Mouse (Mus musculus) forebrain, embryonic 10.5 days (tissue): Measurements from ENCODE around the gene Metrn. TPM values are rescaled to one million over a fixed set of nuclear protein-coding genes. Genes with fewer than 3 reads are reported as not detected.

Experiments used
- DNase-seq: peaks from one replicate; pipeline ENCODE4 v3.0.0-alpha.2; 2017; ENCODE audit warnings: low spot score; ENCODE audit errors: extremely low spot score
- H3K27ac ChIP-seq: fragments of 300-500 bp; sonication (generic); 2 replicates; pipeline ENCODE4 v1.5.1; 2016; ENCODE audit warnings: mild to moderate bottlenecking
- H3K27me3 ChIP-seq: fragments of 300-500 bp; sonication (generic); 2 replicates; pipeline ENCODE4 v1.6.1; 2016; ENCODE audit warnings: mild to moderate bottlenecking; ENCODE audit not compliant: poor library complexity, severe bottlenecking
- H3K36me3 ChIP-seq: fragments of 300-500 bp; sonication (generic); replicated peaks from 2 replicates; pipeline ENCODE4 v1.6.1; 2016; ENCODE audit warnings: mild to moderate bottlenecking, moderate library complexity
- H3K4me1 ChIP-seq: fragments of 300-500 bp; sonication (generic); 2 replicates; pipeline ENCODE4 v1.6.1; 2016
- H3K4me3 ChIP-seq: fragments of 300-500 bp; sonication (generic); 2 replicates; pipeline ENCODE4 v1.5.1; 2016; ENCODE audit warnings: mild to moderate bottlenecking, moderate library complexity
- H3K9me3 ChIP-seq: fragments of 300-500 bp; sonication (generic); 2 replicates; pipeline ENCODE4 v1.6.1; 2016; ENCODE audit warnings: mild to moderate bottlenecking, moderate library complexity
- WGBS: fragments of 180-500 bp; shearing (Covaris S2); methylation state at CpG from one replicate; pipeline ENCODE4 v1.1.7; 2016; 5-methylcytosine and 5-hydroxymethylcytosine counted together
- polyA plus RNA-seq: library from polyadenylated mRNA; unstranded; fragments of >200 nt; fragmentation: Nextera tagmentation; extraction: Ambion mirVana; gene quantifications from 2 replicates; pipeline ENCODE4 v1.2.1, GENCODE M21; 2016

The Metrn gene
- polyA plus RNA-seq, 1 experiment from 2014 or later: 204 TPM

DNA sequence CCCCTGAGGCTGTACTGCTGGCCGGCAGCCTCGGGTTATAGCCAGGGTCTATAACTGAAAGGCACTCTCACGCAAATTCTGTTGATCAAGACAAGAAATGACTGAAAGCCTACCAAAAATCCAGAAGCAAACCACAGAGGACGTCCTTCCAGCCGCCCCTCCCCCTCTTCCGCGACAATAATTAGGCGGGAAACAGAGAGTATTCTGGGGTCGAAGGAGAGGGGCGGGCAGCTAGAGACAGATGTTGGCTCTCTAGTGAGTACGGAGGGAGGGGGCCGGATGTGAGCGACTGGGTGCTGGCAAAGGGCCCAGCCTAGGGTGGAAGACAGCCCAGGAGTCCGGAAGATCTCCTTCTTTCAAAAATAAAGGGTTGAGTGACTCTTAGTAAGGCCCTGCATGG, 4.3 kb downstream of the Metrn start, which contains the start of gene Fam173a:
Gene Fam173a (minus strand): TSS at position 287 of the 400 bp plus-strand sequence.
- no peaks in the 10 kb centered on the region for H3K27me3 ChIP-seq
- H3K36me3 ChIP-seq: peaks cover 57% of the 10 kb centered on the region
- peak within 1 kb of the TSS; percentile 93 for H3K27ac ChIP-seq
- DNase-seq: peak; percentile 73
- peak within 1 kb of the TSS; percentile 78 for H3K4me3 ChIP-seq
- no peaks in the 10 kb centered on the region for H3K9me3 ChIP-seq
- 5% methylated on average over 14 of the region's 14 CpGs for WGBS
- H3K4me1 ChIP-seq: peaks cover 70% of the 10 kb centered on the region

DNA sequence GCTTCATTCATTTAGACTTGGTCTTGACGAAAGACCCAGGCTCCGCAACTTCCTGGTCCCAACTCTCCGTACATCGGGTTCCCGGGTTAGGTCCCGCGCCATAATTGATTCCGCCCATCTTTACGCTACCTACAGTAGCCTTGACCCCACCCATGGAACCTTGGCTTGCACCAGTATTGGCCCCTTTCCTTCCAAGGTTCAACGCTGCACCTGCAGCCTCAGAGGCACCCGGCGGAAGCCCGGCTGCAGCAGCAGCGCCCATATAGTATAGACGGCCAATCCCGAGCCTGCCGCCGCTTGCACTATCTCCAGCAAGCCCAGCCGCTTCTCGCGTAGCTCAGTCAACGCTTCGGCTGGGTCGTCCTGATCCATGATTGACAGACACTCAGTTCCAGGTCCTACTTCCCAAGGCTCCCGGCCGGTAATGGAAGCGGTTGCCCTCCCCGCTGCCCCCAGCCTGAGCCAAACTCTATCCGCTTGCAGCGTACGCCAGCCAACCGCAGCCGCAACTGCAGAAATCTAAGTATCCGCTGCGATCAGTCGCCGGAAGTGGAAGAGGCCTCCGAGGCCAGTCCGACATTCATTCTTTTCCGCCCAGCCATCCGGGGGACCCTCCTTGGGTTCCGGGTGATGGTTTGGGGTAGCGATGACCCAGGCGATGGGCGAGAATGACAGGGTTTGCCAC, 5.0 kb downstream of the Metrn start:
- no peaks in the 10 kb centered on the region for H3K9me3 ChIP-seq
- H3K4me1 ChIP-seq: peaks cover 64% of the 10 kb centered on the region
- WGBS: under 1% methylated on average over 45 of the region's 45 CpGs
- DNase-seq: peak; percentile 83
- H3K27ac ChIP-seq: peak overlapping the region; percentile 93
- H3K36me3 ChIP-seq: peaks cover 63% of the 10 kb centered on the region
- H3K4me3 ChIP-seq: peak overlapping the region; percentile 78
- no peaks in the 10 kb centered on the region for H3K27me3 ChIP-seq

DNA sequence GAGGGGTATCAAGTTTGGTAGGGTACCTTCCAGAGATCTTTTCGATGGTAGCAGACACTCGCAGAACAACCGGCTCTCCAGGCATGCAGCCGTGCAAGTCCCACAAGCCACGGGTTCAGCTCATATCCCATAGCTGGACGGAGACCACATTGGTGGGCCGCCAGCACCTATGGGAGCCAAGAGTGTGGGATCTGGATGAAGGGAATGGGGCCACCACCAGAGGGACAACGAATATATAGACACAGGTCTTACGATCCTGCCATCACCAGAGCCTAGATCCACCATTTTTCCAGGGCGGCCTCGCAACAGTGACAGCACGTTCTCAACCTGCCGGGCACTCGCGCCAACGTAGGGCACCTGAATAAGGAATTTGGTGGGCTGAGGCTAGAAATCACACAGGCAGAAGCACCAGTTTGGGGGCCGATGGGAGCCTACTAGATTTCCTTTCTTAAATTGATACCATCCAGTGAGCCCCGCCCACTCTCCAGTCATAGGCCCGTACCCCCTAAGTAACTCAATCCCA, 5.6 kb downstream of the Metrn start:
- H3K27me3 ChIP-seq: no peaks in the 10 kb centered on the region
- peak overlapping the region; percentile 93 for H3K27ac ChIP-seq
- no peak for DNase-seq
- peaks cover 61% of the 10 kb centered on the region for H3K4me1 ChIP-seq
- 29% methylated on average over 19 of the region's 19 CpGs for WGBS
- peak overlapping the region; percentile 78 for H3K4me3 ChIP-seq
- no peaks in the 10 kb centered on the region for H3K9me3 ChIP-seq
- peaks cover 67% of the 10 kb centered on the region for H3K36me3 ChIP-seq

DNA sequence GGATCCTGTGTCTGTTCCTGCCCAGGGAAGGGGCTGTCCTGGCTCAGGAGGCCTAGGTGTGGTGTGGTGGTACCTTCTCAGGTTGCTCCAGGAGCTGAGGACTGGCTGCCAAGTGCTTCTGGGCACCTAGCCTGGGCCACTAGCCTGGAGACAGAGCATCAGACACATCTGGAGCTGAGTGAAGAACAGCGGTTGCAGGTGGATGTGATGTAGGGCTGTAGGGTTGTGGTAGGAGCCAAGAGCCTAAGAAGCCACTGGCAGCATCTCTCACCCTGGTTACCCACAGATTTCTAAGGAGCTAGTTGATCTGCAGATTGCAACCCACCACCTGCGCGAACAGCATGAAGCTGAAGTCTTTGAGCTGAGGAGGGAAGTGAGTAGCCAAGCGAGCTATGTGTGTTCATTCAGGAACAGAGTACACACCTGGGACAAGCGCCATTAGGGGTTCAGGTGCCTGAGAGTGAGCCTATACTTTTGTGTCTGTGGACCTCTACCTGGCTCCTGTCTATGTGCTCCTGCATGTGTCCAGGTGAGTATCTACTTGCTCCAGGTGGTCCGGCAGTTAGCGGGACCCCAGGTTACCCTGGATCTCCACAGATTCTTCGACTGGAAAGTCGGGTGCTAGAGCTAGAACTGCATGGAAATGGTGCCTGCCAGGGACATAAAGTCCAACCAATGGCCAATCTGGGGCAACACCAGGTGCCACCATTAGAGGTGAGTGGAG, 10.0 kb downstream of the Metrn start:
- DNase-seq: no peak
- 93% methylated on average over 9 of the region's 9 CpGs for WGBS
- H3K9me3 ChIP-seq: no peaks in the 10 kb centered on the region
- H3K27ac ChIP-seq: no peak overlapping the region
- no peaks in the 10 kb centered on the region for H3K27me3 ChIP-seq
- H3K36me3 ChIP-seq: peaks cover 65% of the 10 kb centered on the region
- peaks cover 54% of the 10 kb centered on the region for H3K4me1 ChIP-seq
- 0 out of 2 replicates have a peak overlapping the region, but pooled peaks have one; percentile 5 for H3K4me3 ChIP-seq

DNA sequence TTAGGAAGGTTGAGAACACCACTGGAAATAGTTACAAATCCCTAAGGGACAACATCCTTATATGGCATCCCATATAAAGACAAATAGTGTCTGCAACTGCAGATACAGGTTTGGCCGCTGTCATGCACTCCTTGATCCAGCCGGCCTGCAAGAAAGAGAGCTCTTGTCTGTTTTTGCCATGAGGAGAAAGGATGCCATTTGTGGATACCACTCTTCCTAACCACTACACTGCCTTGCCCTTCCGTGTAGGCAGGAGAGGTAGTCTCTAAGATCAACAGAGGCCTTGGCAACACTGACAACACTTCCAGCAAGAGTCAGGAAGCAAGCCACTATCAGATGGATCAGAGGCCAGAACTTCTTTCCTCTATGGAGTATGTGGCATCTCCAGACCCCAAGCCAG, 10.7 kb downstream of the Metrn start, which contains the start of gene Ccdc78:
Gene Ccdc78 (plus strand): TSS at position 301 of the 400 bp plus-strand sequence.
- no peak for DNase-seq
- 84% methylated on average over 3 of the region's 3 CpGs for WGBS
- no peaks in the 10 kb centered on the region for H3K27me3 ChIP-seq
- peaks cover 72% of the 10 kb centered on the region for H3K36me3 ChIP-seq
- H3K4me3 ChIP-seq: peak within 1 kb of the TSS; percentile 60
- no peaks in the 10 kb centered on the region for H3K9me3 ChIP-seq
- peak within 1 kb of the TSS; percentile 92 for H3K27ac ChIP-seq
- peaks cover 48% of the 10 kb centered on the region for H3K4me1 ChIP-seq

DNA sequence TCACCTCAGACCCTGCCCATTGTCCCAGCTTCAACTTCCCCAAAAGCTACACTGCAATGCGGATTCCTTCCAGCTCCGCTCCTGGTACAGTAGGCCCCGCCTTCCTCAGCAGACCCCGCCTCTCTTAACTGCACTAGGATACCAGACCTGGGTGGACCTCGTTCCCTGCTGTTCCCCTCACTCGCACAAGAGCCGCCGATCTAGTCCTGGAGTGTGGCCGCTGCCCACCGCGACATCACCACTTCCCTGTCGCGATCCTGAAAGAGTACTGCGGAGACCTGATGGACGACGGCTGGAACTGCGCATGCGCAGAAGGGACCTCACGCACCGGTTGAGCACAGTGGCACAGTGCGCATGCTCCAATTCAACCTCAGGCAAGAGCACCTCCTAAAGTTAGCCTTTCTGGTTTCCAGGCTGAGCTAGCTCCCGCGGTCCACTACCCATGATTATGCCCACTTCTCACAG, 11.6 kb downstream of the Metrn start, which contains the start of gene Haghl:
Gene Haghl (minus strand): TSS at position 393 of the 465 bp plus-strand sequence.
- peaks cover 76% of the 10 kb centered on the region for H3K36me3 ChIP-seq
- under 1% methylated on average over 23 of the region's 23 CpGs for WGBS
- H3K27ac ChIP-seq: peak within 1 kb of the TSS; percentile 92
- no peaks in the 10 kb centered on the region for H3K27me3 ChIP-seq
- no peaks in the 10 kb centered on the region for H3K9me3 ChIP-seq
- peaks cover 38% of the 10 kb centered on the region for H3K4me1 ChIP-seq
- DNase-seq: peak; percentile 98
- peak within 1 kb of the TSS; percentile 60 for H3K4me3 ChIP-seq

DNA sequence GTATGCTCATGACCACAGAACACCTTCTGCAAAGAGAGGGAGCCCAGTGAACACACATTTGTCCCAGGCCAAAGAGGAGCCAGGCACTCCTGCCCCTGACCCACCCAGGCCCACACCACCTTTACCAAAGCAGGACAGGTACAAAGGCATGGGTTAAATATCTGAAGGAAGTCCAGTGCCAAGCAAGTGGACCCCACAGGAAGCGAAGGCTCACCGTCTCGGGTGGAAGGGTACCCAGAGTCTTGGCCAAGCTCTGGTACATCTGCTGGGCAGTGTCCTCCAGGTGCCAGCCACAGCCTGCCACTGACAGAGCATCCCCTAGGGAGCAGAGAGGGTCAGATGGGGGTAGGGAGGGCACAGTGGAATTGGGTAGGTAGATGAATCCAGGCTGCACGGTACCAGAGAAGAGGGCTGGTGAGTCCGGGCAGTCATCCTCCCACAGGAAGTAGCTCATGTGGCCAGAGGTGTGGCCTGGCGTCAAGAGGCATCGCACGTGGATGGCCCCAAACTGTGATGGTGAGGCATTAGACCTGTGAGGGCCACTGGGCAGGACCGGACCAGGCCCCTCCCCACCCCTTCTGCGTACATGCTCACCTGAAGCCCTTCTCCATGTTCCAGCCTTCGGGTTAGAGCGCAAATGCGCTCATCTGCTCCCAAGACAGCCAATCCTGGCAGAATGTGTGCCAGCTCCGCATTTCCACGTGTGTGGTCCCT, 12.9 kb downstream of the Metrn start:
- Histone ChIP-seq H3K27me3 (no peaks in the 10 kb centered on the region), H3K36me3 (peaks cover 75% of the 10 kb centered on the region), H3K4me3 (peak overlapping the region; percentile 60), H3K27ac (peak overlapping the region; percentile 92), H3K4me1 (peaks cover 38% of the 10 kb centered on the region), H3K9me3 (no peaks in the 10 kb centered on the region)
- no peak for DNase-seq
- WGBS: 86% methylated on average over 15 of the region's 15 CpGs

DNA sequence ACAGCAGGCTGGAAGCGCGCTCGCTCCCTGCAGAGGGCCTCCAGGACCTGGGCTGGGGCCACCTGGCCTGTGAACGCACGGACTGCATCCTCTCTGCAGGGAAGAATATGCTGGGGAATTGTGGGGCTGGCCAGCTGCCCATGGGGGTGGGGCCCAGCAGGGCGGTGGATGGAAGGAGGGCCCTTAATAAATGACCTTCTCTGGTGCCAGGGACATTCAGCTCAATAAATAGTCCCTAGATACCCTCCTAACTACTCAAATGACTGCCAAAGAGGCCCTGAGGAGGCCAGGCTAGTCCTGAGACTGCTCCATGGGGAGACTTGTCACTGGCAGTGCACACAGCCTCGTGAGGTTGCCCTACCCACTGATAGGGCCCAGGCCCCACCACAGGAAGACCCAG, 13.8 kb downstream of the Metrn start:
- Histone ChIP-seq H3K27ac (0 out of 2 replicates have a peak overlapping the region, but pooled peaks have one; percentile 11), H3K4me3 (peak overlapping the region; percentile 60; the same call in 1 of the 2 replicates), H3K9me3 (no peaks in the 10 kb centered on the region), H3K27me3 (no peaks in the 10 kb centered on the region), H3K4me1 (peaks cover 41% of the 10 kb centered on the region), H3K36me3 (peaks cover 75% of the 10 kb centered on the region)
- no peak for DNase-seq
- WGBS: 89% methylated on average over 7 of the region's 7 CpGs

DNA sequence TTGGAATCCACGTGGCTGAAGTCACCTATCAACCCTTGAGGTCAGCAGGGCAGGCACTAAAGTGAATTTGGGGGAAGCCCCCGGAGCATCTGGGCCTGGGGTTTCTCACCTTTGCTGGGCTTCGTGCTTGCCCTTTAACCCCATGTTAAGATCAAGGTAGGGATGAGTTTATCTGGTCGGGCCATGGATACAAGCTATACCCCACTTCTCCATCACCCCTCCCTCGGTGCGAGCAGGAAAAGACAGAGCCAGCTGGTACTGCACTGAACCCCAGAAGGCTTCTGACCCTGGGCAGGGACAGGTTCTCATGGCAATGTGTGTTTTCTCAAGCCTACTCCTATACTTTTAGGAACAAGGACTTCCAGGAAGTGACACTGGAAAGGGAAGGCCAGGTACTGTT, 15.6 kb downstream of the Metrn start:
- Histone ChIP-seq H3K27ac (no peak overlapping the region), H3K4me3 (no peak overlapping the region), H3K4me1 (peaks cover 41% of the 10 kb centered on the region), H3K27me3 (no peaks in the 10 kb centered on the region), H3K9me3 (no peaks in the 10 kb centered on the region), H3K36me3 (peaks cover 70% of the 10 kb centered on the region)
- 81% methylated on average over 6 of the region's 6 CpGs for WGBS
- no peak for DNase-seq

DNA sequence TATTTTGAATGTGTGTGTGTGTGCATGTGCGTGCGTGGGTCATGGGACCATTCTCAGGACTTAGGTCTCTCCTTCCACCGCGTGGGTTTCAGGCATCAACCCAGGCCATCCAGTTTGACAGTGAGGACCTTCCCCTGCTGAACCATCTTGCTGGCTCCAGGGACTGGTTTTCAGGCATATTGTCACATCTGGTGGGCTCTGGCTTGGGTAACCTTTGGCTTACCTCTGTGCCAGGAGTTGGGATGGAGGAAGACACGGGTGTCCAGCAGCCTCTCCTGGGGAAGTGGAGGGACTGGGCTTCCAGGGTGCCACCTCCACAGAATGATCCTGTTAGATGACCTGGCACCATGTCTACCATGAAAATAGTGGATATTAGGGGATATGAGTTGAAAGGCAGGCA, 19.0 kb downstream of the Metrn start:
- WGBS: 95% methylated on average over 5 of the region's 5 CpGs
- Histone ChIP-seq H3K27me3 (no peaks in the 10 kb centered on the region), H3K27ac (no peak overlapping the region), H3K4me3 (peak overlapping the region; percentile 2; the same call in 1 of the 2 replicates), H3K36me3 (peaks cover 60% of the 10 kb centered on the region), H3K4me1 (peaks cover 25% of the 10 kb centered on the region), H3K9me3 (no peaks in the 10 kb centered on the region)
- DNase-seq: no peak

DNA sequence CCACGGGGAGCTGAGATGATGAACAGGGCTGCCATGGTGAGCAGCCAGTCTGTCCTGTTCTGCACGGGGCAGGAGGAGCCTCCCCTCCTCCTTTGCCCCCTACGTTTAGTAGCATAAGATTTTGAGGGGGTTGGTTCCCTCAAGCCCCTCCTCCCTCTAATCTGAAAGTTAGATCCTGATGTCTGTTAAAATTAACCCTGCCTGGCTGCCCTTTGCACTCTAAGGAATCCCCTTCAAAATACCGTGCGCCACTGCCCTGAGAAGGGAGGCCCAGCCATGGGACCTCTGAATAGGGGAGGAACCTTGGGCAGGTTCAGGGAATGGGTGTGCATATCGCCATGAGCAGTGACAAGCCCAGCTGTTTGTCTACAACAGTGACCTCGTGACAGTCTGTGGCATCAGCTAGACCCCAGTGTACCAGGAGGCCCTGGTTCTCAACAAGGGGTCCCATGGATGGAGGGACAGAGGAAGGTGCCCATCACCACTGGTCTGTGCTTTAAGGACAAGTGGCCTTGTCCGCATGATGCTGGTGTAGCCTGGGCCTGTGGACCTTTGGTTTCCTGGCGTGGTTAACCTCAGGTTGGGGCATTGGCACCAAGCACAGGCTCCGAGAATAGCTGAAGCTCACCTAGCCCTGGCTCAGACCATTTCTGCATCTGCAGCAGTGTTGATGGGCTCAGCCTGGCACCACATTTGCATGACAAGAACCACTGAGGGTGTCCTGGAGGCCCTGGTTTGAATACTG, 21.4 kb downstream of the Metrn start:
- H3K9me3 ChIP-seq: no peaks in the 10 kb centered on the region
- peaks cover 19% of the 10 kb centered on the region for H3K4me1 ChIP-seq
- H3K27me3 ChIP-seq: no peaks in the 10 kb centered on the region
- DNase-seq: no peak
- H3K27ac ChIP-seq: no peak overlapping the region
- 82% methylated on average over 10 of the region's 10 CpGs for WGBS
- H3K36me3 ChIP-seq: peaks cover 36% of the 10 kb centered on the region
- no peak overlapping the region for H3K4me3 ChIP-seq
